Mouse (Mus musculus) myocyte (in vitro differentiated cells): ENCODE results near the gene Srl.
A peak's percentile ranks its signal among the peaks of the same experiment; 100 is the strongest.

ENCODE experiments used
- MAX ChIP-seq: IDR thresholded peaks from one replicate; pipeline ENCODE4 v1.6.1; 2011; ENCODE audit warnings: low read depth, mild to moderate bottlenecking, control low read depth
- MYOG ChIP-seq, 3 experiments: IDR thresholded peaks; one replicate each; pipeline ENCODE4 v1.6.1; 2011; ENCODE audit warnings: control low read depth in 2 of 3, low read depth in 2 of 3, mild to moderate bottlenecking in 2 of 3; ENCODE audit not compliant: insufficient read length in 2 of 3, control insufficient read depth in 1 of 3, insufficient read depth in 1 of 3
- POLR2A ChIP-seq: IDR thresholded peaks from one replicate; pipeline ENCODE4 v1.6.1; 2011; ENCODE audit warnings: low read depth, mild to moderate bottlenecking, control low read depth, moderate library complexity; ENCODE audit not compliant: insufficient read length
- TCF12 ChIP-seq: IDR thresholded peaks from one replicate; pipeline ENCODE4 v1.6.1; 2011; ENCODE audit warnings: mild to moderate bottlenecking, control low read depth; ENCODE audit not compliant: poor library complexity, insufficient read depth, severe bottlenecking
- TCF3 ChIP-seq: IDR thresholded peaks from one replicate; pipeline ENCODE4 v1.6.1; 2011; ENCODE audit warnings: low read depth, control low read depth; ENCODE audit not compliant: insufficient read length

DNA sequence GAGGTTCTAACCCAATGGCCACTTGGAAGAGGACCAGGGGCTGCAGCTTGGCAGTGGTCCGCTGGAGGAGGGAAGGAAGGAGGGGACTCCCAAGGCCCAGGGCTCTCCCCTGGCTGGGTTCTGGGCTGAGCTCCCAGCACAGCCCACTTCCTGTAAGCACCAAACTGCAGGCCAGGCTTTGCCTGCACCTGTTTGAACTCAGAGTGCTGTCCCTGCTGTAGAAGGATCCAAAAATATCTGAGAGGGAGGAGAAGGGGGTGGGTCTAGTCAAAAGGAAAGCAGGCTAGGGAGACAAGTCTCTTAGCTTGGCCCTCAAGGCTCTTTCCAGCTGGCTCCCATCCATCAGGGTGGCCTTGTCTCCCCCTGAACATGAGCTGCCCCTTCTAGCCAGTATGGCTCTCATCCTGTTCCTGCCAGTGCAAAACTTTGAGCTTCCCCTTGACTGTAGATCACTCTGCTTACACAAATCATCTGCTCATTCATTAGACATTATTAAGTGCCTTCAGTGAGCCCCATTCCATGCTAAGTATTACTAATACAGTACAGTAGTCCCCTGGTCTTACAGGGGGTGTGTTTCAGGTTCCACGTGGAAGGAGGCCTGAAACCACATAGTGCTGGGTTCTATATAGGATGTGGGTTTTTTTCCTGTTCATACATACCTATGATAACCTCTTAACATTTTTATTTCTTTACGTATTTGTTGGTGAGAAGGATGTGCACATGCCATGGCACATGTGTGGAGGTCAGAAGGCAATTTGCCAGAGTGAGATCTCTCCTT is 28.8 kb downstream of the Srl start:
- TF ChIP-seq MAX (no peak), POLR2A (no peak), TCF3 (no peak), TCF12 (peak; percentile 35), MYOG (IDR thresholded peaks at IDR 0.05; ENCODE audit: control insufficient read depth in 1 of 3, insufficient read depth in 1 of 3, insufficient read length in 2 of 3, low read depth in 2 of 3) (peak in 2 of 3 experiments; percentile 61 to 85)
